Mouse (Mus musculus) left cerebral cortex, adult 2 months (tissue): Measurements from ENCODE around the gene Adat3. TPM values are rescaled to one million over a fixed set of nuclear protein-coding genes. Genes with fewer than 3 reads are reported as not detected.
"Not testable (repeated sequence)": the region's sequence is repeated elsewhere in the genome, so short reads cannot be mapped to it uniquely, and the experiment has no call there.

ENCODE experiments used
- DNase-seq, 2 experiments: peaks; one replicate each; pipeline ENCODE4 v3.0.0; 2021 to 2022; ENCODE audit warnings: low spot score in 2 of 2, mixed read lengths in 1 of 2; ENCODE audit errors: extremely low spot score in 1 of 2
- H3K27ac ChIP-seq: fragments of 200-600 bp; 2 replicates; pipeline ENCODE4 v1.8.1; 2022
- H3K4me3 ChIP-seq: fragments of 200-600 bp; 2 replicates; pipeline ENCODE4 v1.8.1; 2022
- CTCF ChIP-seq: fragments of 200-600 bp; IDR thresholded peaks from 2 replicates; pipeline ENCODE4 v1.8.1; 2022; ENCODE audit warnings: antibody characterized with exemption, mild to moderate bottlenecking, moderate library complexity
- intact Hi-C: fragments of 180-260 bp; cut with DNase I; formaldehyde crosslinking; loops from one replicate; pipeline ENCODE4 v1.15.1; 2025
- microRNA-seq, 2 experiments: library from miRNA; unstranded; fragments of <30 nt; microRNA quantifications; one replicate each; pipeline ENCODE4 v1.2.0; 2021
- total RNA-seq, 2 experiments: library from RNA; stranded (reverse); gene quantifications; 2 replicates each; pipeline ENCODE4 v1.2.3; 2021

The Adat3 gene
- total RNA-seq, 2 experiments from 2014 or later = 1.3 to 5.6 TPM

DNA sequence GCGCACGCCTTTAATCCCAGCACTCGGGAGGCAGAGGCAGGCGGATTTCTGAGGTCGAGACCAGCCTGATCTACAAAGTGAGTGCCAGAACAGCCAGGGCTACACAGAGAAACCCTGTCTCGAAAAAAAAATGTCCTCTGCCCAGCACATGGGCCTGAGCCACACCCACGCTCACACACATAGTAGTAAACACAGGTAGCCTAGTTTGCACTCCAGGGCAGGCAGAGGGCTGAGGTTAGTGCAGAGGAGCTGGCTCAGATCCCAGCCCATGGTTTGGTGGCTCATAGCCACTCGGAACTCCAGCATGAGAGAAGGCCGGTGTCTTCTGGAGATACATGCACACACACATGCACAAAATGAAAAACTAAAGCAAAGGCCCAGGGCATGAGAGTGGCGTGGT lies 44.3 kb downstream of the Adat3 start:
- no peak for DNase-seq
- intact Hi-C loops = no loop called here

DNA sequence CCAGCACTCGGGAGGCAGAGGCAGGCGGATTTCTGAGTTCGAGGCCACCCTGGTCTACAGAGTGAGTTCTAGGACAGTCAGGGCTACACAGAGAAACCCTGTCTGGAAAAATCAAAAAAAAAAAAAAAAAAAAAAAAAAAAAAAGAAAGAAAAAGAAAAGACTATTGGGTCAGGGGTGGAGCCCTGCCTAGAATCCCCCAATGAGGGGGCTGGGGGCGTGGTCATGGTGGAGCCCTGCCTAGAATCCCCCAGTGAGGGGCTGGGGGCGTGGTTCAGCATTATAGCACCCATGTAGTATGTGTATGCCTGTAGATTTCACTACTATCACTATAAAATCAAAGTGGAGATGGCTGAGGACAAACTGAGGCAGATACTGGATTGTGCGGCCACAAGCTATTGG lies 47.2 kb downstream of the Adat3 start:
- H3K4me3 ChIP-seq, DNase-seq, intact Hi-C loops: not testable (repeated sequence)
- H3K27ac ChIP-seq = peak overlapping the region; percentile 50; the same call in 1 of the 2 replicates

More for the DNA sequence above, 44.3 kb downstream of the Adat3 start:
- Histone ChIP-seq H3K4me3 (no peak overlapping the region), H3K27ac (no peak overlapping the region)
- TF ChIP-seq CTCF = no peak

DNA sequence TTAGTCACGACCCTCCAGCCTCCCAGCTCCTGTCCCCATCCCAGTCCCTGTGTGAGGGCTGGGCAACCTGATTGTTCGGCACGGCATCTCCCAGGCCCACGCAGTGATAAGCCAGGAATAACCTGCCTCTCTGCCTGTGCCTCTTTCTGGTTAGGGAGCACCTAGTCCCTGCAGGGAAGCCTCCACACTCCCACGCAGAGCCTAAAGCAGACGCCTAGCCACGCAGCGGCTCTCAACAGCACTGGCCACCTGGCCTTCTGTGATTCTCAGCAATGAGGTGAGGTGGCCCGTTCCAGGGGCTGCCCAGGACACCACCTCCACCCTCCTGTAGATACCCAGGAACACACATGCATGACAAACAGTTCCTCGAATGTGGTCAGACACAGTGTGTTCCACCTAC lies 47.7 kb downstream of the Adat3 start:
- no peak for TF ChIP-seq CTCF
- Histone ChIP-seq H3K4me3 (no peak overlapping the region), H3K27ac (peak overlapping the region; percentile 50; the same call in 1 of the 2 replicates)
- no peak for DNase-seq
- intact Hi-C loops = no loop called here

DNA sequence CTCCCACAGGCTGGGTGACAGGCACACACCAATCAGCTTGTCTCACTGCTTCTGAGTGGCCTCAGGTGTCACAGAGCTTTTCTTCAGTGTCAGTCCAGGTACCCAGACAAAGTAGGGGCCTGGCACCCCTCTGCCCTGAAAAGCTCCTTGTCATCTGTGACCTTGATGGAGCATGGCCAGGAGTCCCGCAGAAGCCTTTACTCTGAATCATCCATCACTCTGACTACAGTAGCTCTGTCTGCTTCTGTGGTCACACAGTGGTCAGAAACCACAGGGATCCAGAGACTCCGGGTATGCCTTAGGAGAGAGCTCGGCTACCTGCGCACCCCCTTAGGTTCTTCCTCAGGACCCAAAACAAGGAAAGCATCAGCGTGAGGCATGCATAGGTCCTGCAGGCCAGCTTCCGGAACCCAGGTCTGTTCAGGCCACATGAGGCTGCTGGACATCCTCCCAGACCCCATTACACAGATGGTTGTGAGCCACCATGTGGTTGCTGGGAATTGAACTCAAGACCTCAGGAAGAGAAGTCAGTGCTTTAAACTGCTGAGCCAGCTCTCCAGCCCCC lies 50.6 kb downstream of the Adat3 start:
- TF ChIP-seq CTCF = no peak
- intact Hi-C loops = no loop called here
- H3K4me3 ChIP-seq = no peak overlapping the region
- DNase-seq = no peak
- H3K27ac ChIP-seq = no peak overlapping the region

- no peak for TF ChIP-seq CTCF
- H3K27ac ChIP-seq = no peak overlapping the region; the same call in 1 of the 2 replicates
- intact Hi-C loops = loop anchor here (5.0 kb wide), 1 partner anchor 47 kb away; the partner anchor contains the start of genes Izumo4 and Mob3a
- H3K4me3 ChIP-seq = peak overlapping the region; percentile 71; the same call in 1 of the 2 replicates
- no peak for DNase-seq
These were observed 52.2 kb downstream of the Adat3 start for GRCm38 (mm10) chr10:80654866-80655265.

- peak overlapping the region; percentile 82 for H3K27ac ChIP-seq
- DNase-seq = no peak
- no peak for TF ChIP-seq CTCF
- intact Hi-C loops = loop anchor here (2.0 to 5.0 kb wide), 3 partner anchors 21 to 47 kb away; partner anchors contain the start of genes Csnk1g2, Izumo4 and Mob3a
- H3K4me3 ChIP-seq = peak overlapping the region; percentile 71
These were observed 52.9 kb downstream of the Adat3 start for GRCm38 (mm10) chr10:80655406-80656129.

DNA sequence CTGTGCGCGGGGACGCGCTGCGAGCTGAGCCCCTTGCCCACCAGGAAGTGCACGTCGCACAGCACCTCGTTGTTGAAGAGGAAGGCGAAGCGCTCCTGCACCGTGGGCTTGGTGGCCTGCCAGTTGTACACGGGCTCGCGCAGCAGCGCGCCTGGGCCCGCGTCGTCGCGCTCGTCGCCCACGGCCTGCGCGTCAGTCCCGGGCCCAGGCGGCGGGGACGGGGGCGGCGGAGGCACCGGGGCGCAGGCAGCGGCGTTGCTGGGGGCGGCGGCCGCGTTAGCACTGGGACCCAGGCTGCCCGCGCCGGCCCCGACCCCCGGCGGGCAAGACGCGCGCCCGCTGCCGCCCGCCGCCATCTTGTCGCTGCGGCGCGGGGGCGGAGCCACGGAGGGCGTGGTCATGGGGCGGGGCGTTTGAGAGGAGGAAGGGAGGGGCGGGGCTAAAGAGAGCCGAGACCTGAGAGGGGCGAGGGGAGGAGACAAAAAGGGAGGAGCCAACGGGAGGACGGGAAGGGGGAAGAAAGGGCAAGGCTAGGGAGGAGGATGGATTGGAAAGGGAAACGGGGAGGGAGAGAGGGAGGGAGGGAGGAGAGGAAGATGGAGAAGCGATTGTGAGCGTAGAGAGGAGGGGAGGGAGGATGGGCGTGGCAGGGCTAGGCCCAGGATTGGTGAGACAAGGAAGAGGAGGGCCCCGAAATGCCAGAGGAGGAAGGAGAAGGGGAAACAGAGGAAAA lies 53.6 kb downstream of the Adat3 start:
- Histone ChIP-seq H3K4me3 (peak overlapping the region; percentile 71), H3K27ac (peak overlapping the region; percentile 93)
- TF ChIP-seq CTCF = no peak
- DNase-seq = peak; percentile 93
- intact Hi-C loops = loop anchor here (2.0 to 5.0 kb wide), 3 partner anchors 21 to 46 kb away; partner anchors contain the start of genes Csnk1g2, Izumo4 and Mob3a

DNA sequence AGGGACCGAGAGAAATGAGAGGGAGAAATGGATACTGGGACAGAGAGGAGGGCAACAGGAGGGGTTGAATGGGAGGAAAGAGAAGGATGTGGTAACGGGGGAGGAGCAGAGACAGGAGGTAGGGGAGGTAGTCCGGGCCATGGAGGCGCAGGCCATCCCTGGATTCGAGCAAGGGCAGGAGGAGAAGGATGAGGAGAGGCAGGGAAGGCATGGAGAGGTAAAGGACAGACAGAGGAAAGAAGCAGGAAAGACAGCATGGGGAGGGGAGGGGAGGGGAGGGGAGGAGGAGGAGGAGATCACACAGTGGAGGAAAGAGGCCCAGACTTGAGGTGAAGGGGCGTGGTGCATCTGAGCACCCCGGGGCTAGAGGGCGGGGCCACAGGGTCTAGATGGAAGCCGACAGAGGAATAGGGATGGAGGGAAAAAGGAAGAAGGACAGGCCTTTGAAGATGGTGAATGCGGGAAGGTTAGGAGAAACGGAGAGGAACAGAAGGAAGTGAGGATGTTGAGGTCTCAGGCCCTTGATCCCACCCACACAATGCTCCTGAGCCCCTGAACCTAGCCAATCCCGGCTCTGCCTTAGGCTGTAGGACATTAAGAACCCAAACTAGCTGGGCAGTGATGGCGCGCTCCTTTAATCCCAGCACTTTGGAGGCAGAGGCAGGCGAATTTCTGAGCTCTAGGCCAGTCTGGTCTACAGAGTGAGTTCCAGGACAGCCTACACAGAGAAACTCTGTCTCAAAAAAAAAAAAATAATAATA lies 54.4 kb downstream of the Adat3 start, which contains the start of gene Btbd2:
Btbd2 (minus strand) TSS at position 209 of the 761 bp plus-strand sequence.
- intact Hi-C loops = loop anchor here (2.0 to 5.0 kb wide), 3 partner anchors 20 to 45 kb away; partner anchors contain the start of genes Csnk1g2, Izumo4 and Mob3a
- no peak for TF ChIP-seq CTCF
- H3K4me3 ChIP-seq = peak within 1 kb of the TSS; percentile 71
- DNase-seq = no peak
- H3K27ac ChIP-seq = peak within 1 kb of the TSS; percentile 93

Small RNA genes within 50 kb of the gene (microRNA-seq; reads per million reads assigned to microRNA genes)
- gene Mir6912 = 4.4 to 8.6 reads per million in 2 experiments

Other genes with a start within 250 kb of the Adat3 start
- gene Plk5, start 246.4 kb upstream of the Adat3 start, total RNA-seq = 10 to 100 TPM; 27.3 to 37.9 TPM
- 10 to 100 TPM; 19.2 to 20.6 TPM for gene Mex3d, start 215.2 kb upstream of the Adat3 start, total RNA-seq
- gene Mbd3, start 203.3 kb upstream of the Adat3 start, total RNA-seq = 100 to 1,000 TPM; 139 to 150 TPM
- 100 to 1,000 TPM; 373 to 394 TPM for gene Uqcr11, start 196.1 kb upstream of the Adat3 start, total RNA-seq
- gene Tcf3, start 169.2 kb upstream of the Adat3 start, total RNA-seq = 10 to 100 TPM; 28.9 to 30.1 TPM
- not detected for gene Onecut3, start 108.0 kb upstream of the Adat3 start, total RNA-seq
- under 1 TPM; 0.11 to 0.63 TPM for gene Atp8b3, start 63.8 kb upstream of the Adat3 start, total RNA-seq
- gene Rexo1, start 41.3 kb upstream of the Adat3 start, total RNA-seq = 10 to 100 TPM; 46.5 to 51.3 TPM
- 10 to 100 TPM; 48.2 to 59.7 TPM for gene Klf16, start 25.6 kb upstream of the Adat3 start, total RNA-seq
- gene Abhd17a, start 12.5 kb upstream of the Adat3 start, total RNA-seq = 100 to 1,000 TPM; 185 to 191 TPM
- 10 to 100 TPM; 41.5 to 44.8 TPM for gene Scamp4, start within 50 bp of the Adat3 start, total RNA-seq
- gene Gm49322, start 3.1 kb downstream of the Adat3 start, total RNA-seq = 1 to 10 TPM; 2.7 to 4.2 TPM
- gene Csnk1g2, start 20.0 kb downstream of the Adat3 start, total RNA-seq = 100 to 1,000 TPM; 244 to 251 TPM
- gene Btbd2, start 54.2 kb downstream of the Adat3 start, total RNA-seq = 10 to 100 TPM; 85.1 to 96.7 TPM
- gene Mknk2, start 75.2 kb downstream of the Adat3 start, total RNA-seq = 10 to 100 TPM; 42.8 to 48.8 TPM
- 10 to 100 TPM; 13.6 to 15.5 TPM for gene Mob3a, start 99.1 kb downstream of the Adat3 start, total RNA-seq
- gene Izumo4, start 99.3 kb downstream of the Adat3 start, total RNA-seq = 10 to 100 TPM; 45.0 to 46.0 TPM
- 100 to 1,000 TPM; 150 to 151 TPM for gene Ap3d1, start 139.4 kb downstream of the Adat3 start, total RNA-seq
- 10 to 100 TPM; 64.6 to 75.3 TPM for gene Dot1l, start 152.3 kb downstream of the Adat3 start, total RNA-seq
- gene Sf3a2, start 195.3 kb downstream of the Adat3 start, total RNA-seq = 10 to 100 TPM; 42.0 to 48.7 TPM
- gene Plekhj1, start 195.7 kb downstream of the Adat3 start, total RNA-seq = 10 to 100 TPM; 68.2 to 71.0 TPM
- 1 to 10 TPM; 1.9 to 3.8 TPM for gene Amh, start 202.4 kb downstream of the Adat3 start, total RNA-seq
- 1 to 10 TPM; 5.9 to 7.4 TPM for gene Jsrp1, start 210.6 kb downstream of the Adat3 start, total RNA-seq
- gene Oaz1, start 223.8 kb downstream of the Adat3 start, total RNA-seq = 100 to 1,000 TPM; 476 to 536 TPM
- gene Lingo3, start 241.2 kb downstream of the Adat3 start, total RNA-seq = 10 to 100 TPM; 38.3 to 42.8 TPM